Mouse (Mus musculus) cerebral cortex, adult 2 months (tissue): ENCODE measurements around the gene Crybb1.

ENCODE experiments used
- WGBS: fragments of 180-500 bp; shearing (Covaris S2); methylation state at CpG from one replicate; pipeline ENCODE4 v1.1.7; 2018; 5-methylcytosine and 5-hydroxymethylcytosine counted together

Crybb1 gene

DNA sequence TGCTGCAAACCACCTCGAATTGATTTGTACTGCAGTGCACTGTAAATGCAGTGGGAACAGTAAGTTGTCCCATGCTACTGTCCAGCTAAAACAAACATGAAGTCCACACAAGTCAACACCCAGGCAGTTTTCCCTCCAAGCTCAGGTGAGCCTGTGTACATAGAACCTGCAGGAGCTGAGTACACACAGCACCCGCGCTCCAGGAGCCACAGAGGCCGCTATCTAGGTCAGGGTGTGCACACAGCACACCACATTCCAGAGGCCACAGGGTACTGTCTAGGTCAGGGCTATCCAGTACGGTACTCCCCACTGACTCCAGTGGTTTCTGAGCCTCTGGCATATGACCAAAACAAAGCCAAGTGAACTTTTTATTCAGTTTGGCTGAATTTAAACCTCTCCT is 46.7 kb downstream of the Crybb1 start:
- 78% methylated on average over 5 of the region's 5 CpGs for WGBS

DNA sequence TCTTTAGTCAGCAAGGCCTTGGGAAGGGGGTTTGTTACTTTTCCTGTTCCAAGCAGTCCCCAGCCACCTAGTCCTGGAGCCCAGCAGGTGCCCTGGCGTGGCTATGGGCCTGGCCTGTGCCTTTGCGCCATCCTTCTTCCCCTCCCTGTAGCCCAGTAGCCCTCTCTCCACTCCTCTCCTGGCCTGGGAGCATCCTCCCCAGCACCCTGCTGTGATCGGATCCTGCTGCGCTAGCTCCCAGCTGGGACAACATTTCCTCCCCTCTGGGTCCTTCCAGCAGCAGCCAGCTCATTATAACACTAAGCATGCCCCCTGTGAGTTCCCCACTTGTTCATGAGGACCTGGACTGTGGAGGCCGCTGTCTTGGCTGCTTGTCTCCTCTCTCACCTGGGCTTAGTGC is 50.2 kb downstream of the Crybb1 start:
- WGBS, result 67% methylated on average over 5 of the region's 5 CpGs

GRCm38 (mm10) chr5:112313222-112313885 is 57.7 kb downstream of the Crybb1 start:
- 47% methylated on average over 11 of the region's 11 CpGs for WGBS

GRCm38 (mm10) chr5:112316468-112316867 is 60.9 kb downstream of the Crybb1 start:
- 86% methylated on average over 5 of the region's 5 CpGs for WGBS

DNA sequence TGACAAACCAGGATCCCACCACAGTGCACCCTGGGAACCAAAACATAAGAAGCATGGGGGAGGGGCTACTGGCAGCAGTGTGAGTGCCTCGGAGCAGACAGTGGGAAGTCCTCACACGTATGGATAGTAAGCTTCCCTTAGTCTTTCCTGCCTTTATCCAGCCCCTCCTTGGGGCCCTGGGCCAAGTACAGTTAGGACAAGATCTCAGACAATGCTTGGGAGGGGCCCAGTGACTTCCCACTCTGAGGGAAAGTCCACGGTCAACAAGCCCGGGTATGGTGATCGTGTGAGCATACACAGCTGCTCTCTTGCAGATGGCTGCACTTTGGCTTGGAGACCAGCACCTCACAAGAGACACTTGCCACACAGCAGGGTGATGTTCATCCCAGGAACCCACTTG is 61.7 kb downstream of the Crybb1 start:
- WGBS, result 46% methylated on average over 5 of the region's 5 CpGs
